Mouse (Mus musculus): ENCODE data around the gene Prpf4. TPM values are rescaled to one million over a fixed set of nuclear protein-coding genes. Genes with fewer than 3 reads are reported as not detected.
A peak's percentile ranks its signal among the peaks of the same experiment; 100 is the strongest.

The Prpf4 gene
- total and polyA plus RNA-seq, 3 experiments = 18.1 to 33.7 (median 33.5) TPM

- Histone ChIP-seq H3K4me2 (ENCODE audit: insufficient read depth, low read depth, poor library complexity, severe bottlenecking) (peak overlapping the region; percentile 95), H3K9me3 (replicated peaks; ENCODE audit: low read length) (no peaks in the 10 kb centered on the region), H3K79me2 (replicated peaks; ENCODE audit: control insufficient read depth, extremely low read depth, insufficient read depth, poor library complexity, severe bottlenecking) (peaks cover 63% of the 10 kb centered on the region), H3K9ac (ENCODE audit: insufficient read depth, low read depth) (peak overlapping the region; percentile 64), H3K36me3 (replicated peaks in 1 of 2; ENCODE audit: control insufficient read depth in 1 of 2, insufficient read depth in 1 of 2, low read length in 1 of 2) (peaks cover 31 to 55% of the 10 kb centered on the region in 2 experiments), H3K27me3 (replicated peaks) (no peaks in the 10 kb centered on the region), H3K4me3 (replicated peaks in 1 of 3; ENCODE audit: low read depth in 2 of 3, low read length in 2 of 3, poor library complexity in 1 of 3) (peak overlapping the region; percentile 75 to 99 (median 80)), H3K27ac (ENCODE audit: insufficient read depth, low read depth) (0 out of 2 replicates have a peak overlapping the region, but pooled peaks have one; percentile 66), H3K4me1 (ENCODE audit: control insufficient read depth in 1 of 2, insufficient read depth in 2 of 2) (peaks cover 12 to 49% of the 10 kb centered on the region in 2 experiments)
- in situ Hi-C loops (cut with MboI; ENCODE audit: low pct_ligation_motif_present, low pct_unique_long_range_greater_than_20kb, low sequenced_read_pairs) = loop anchor here (10.0 kb wide), 1 partner anchor 95 kb away; the partner anchor contains the start of gene Hdhd3
- peak; percentile 42 for DNase-seq (ENCODE audit: extremely low read depth)
- dilution Hi-C loops (cut with MboI; ENCODE audit: extremely low pct_ligation_motif_present, extremely low pct_unique_long_range_greater_than_20kb, low sequenced_read_pairs) = no loop called here
- TF ChIP-seq PAX5 (IDR thresholded peaks at IDR 0.05; ENCODE audit: low read length) = no peak
- TF ChIP-seq TBP (conservative IDR thresholded peaks at IDR 0.05; ENCODE audit: low read depth, low read length) = no peak
- TF ChIP-seq ZNF384 (IDR thresholded peaks at IDR 0.05; ENCODE audit: low read depth, low read length) = peak; percentile 90
- no peak for TF ChIP-seq NELFE (IDR thresholded peaks at IDR 0.05; ENCODE audit: low read depth, low read length)
- TF ChIP-seq MAFK (IDR thresholded peaks at IDR 0.05; ENCODE audit: insufficient replicate concordance, low read length) = 0 out of 2 replicates have a peak, but pooled peaks have one; percentile 30
- 0 out of 2 replicates have a peak, but pooled peaks have one; percentile 13 for TF ChIP-seq SIN3A (IDR thresholded peaks at IDR 0.05; ENCODE audit: low read length)
- TF ChIP-seq KAT2A (IDR thresholded peaks at IDR 0.05; ENCODE audit: insufficient replicate concordance, low read length) = no peak
- TF ChIP-seq MYC (IDR thresholded peaks at IDR 0.05; ENCODE audit: low read depth, low read length) = peak; percentile 15; the same call in 1 of the 2 replicates
Observed at GRCm38 (mm10) chr4:62409615-62410014, 1.0 kb downstream of the Prpf4 start.

DNA sequence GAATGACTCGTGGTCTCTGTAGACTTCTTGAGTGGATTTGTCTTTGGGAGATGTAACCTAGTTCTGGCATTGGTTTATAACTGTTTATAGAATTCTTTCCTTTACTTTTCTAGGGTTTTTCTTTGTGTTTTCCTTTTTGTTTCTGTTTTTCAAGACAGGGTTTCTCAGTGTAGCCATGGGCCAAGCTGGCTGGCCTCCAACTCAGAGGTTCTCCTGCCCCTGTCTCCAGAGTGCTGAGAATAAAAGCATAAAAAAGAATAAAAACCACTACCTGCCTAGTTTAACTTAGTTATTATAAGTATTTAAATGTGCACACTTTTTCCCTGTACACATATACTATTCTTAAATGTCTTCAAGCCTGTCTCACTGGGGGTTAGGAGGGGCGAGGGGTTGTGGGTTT is 1.7 kb downstream of the Prpf4 start:
- no peak for TF ChIP-seq NRF1 (IDR thresholded peaks at IDR 0.05; ENCODE audit: low read depth, low read length)
- TF ChIP-seq MAX (IDR thresholded peaks at IDR 0.05; ENCODE audit: low read length) = no peak
- TF ChIP-seq ZMIZ1 (IDR thresholded peaks at IDR 0.05; ENCODE audit: low read depth, low read length) = no peak
- no peak for TF ChIP-seq ZKSCAN1 (IDR thresholded peaks at IDR 0.05; ENCODE audit: borderline replicate concordance, low read depth, low read length)
- no peak for TF ChIP-seq CTCF (conservative IDR thresholded peaks at IDR 0.05 in 1 of 2, IDR thresholded peaks at IDR 0.05 in 1 of 2; ENCODE audit: low read depth in 2 of 2, low read length in 2 of 2)
- TF ChIP-seq USF2 (conservative IDR thresholded peaks at IDR 0.05; ENCODE audit: low read depth, low read length) = no peak
- peaks cover 56% of the 10 kb centered on the region for H3K79me2 ChIP-seq (replicated peaks; ENCODE audit: control insufficient read depth, extremely low read depth, insufficient read depth, poor library complexity, severe bottlenecking)
- dilution Hi-C loops (cut with MboI; ENCODE audit: extremely low pct_ligation_motif_present, extremely low pct_unique_long_range_greater_than_20kb, low sequenced_read_pairs) = no loop called here
- peaks cover 12 to 43% of the 10 kb centered on the region in 2 experiments for H3K4me1 ChIP-seq (ENCODE audit: control insufficient read depth in 1 of 2, insufficient read depth in 2 of 2)
- H3K9me3 ChIP-seq (replicated peaks; ENCODE audit: low read length) = no peaks in the 10 kb centered on the region
- peak overlapping the region in 2 of 3 experiments; percentile 80 to 99 for H3K4me3 ChIP-seq (replicated peaks in 1 of 3; ENCODE audit: low read depth in 2 of 3, low read length in 2 of 3, poor library complexity in 1 of 3)
- H3K9ac ChIP-seq (ENCODE audit: insufficient read depth, low read depth) = peak overlapping the region; percentile 64; the same call in 1 of the 2 replicates
- peaks cover 35 to 55% of the 10 kb centered on the region in 2 experiments for H3K36me3 ChIP-seq (replicated peaks in 1 of 2; ENCODE audit: control insufficient read depth in 1 of 2, insufficient read depth in 1 of 2, low read length in 1 of 2)
- no peak overlapping the region for H3K27ac ChIP-seq (ENCODE audit: insufficient read depth, low read depth)
- in situ Hi-C loops (cut with MboI; ENCODE audit: low pct_ligation_motif_present, low pct_unique_long_range_greater_than_20kb, low sequenced_read_pairs) = no loop called here
- no peaks in the 10 kb centered on the region for H3K27me3 ChIP-seq (replicated peaks)
- peak overlapping the region; percentile 95 for H3K4me2 ChIP-seq (ENCODE audit: insufficient read depth, low read depth, poor library complexity, severe bottlenecking)
- no peak for DNase-seq (ENCODE audit: extremely low read depth)
